Mouse (Mus musculus) heart, adult 8-10 months (tissue): ENCODE measurements around the gene Bbs4. TPM values are rescaled to one million over a fixed set of nuclear protein-coding genes. Genes with fewer than 3 reads are reported as not detected.
"Not testable (repeated sequence)": the region's sequence is repeated elsewhere in the genome, so short reads cannot be mapped to it uniquely, and the experiment has no call there.

Experiments
- DNase-seq: peaks from one replicate; pipeline ENCODE4 v3.0.0; 2022; ENCODE audit warnings: low spot score
- total RNA-seq, 4 experiments: library from RNA; stranded (reverse); gene quantifications; 2 replicates each; pipeline ENCODE4 v1.2.4; 2022

Bbs4 gene
- 1 to 10 TPM; 2.8 to 4.5 (median 3.5) TPM for total RNA-seq

GRCm38 (mm10) chr9:59353253-59353639 is at the start of gene Bbs4:
Bbs4 (minus strand) TSS chr9:59353508.
- DNase-seq, result peak; percentile 94

- DNase-seq, result peak; percentile 26
These were observed 35.8 kb upstream of the Bbs4 start for GRCm38 (mm10) chr9:59389086-59389485.

GRCm38 (mm10) chr9:59388311-59388710 is 35.0 kb upstream of the Bbs4 start:
- no peak for DNase-seq

- no peak for DNase-seq
These were observed 34.2 kb upstream of the Bbs4 start for GRCm38 (mm10) chr9:59387461-59387860.

- DNase-seq, result no peak
These were observed 22.3 kb upstream of the Bbs4 start for GRCm38 (mm10) chr9:59375626-59376025.

- no peak for DNase-seq
These were observed 16.3 kb upstream of the Bbs4 start for GRCm38 (mm10) chr9:59369646-59370045.

GRCm38 (mm10) chr9:59369220-59369619 is 15.9 kb upstream of the Bbs4 start:
- no peak for DNase-seq

- DNase-seq, result not testable (repeated sequence)
These were observed 7.2 kb upstream of the Bbs4 start for GRCm38 (mm10) chr9:59360487-59360886.

GRCm38 (mm10) chr9:59358041-59358440 is 4.7 kb upstream of the Bbs4 start:
- DNase-seq, result not testable (repeated sequence)

- DNase-seq, result no peak
These were observed 589 bp downstream of the Bbs4 start for GRCm38 (mm10) chr9:59352586-59353252.

- DNase-seq, result no peak
These were observed 7.1 kb downstream of the Bbs4 start for GRCm38 (mm10) chr9:59346176-59346575.

- DNase-seq, result no peak
These were observed 13.3 kb downstream of the Bbs4 start for GRCm38 (mm10) chr9:59340002-59340401.

- DNase-seq, result no peak
These were observed 14.2 kb downstream of the Bbs4 start for GRCm38 (mm10) chr9:59339107-59339506.

GRCm38 (mm10) chr9:59338411-59338810 is 14.9 kb downstream of the Bbs4 start:
- no peak for DNase-seq

GRCm38 (mm10) chr9:59337889-59338288 is 15.4 kb downstream of the Bbs4 start:
- DNase-seq, result no peak

- DNase-seq, result no peak
These were observed 16.8 kb downstream of the Bbs4 start for GRCm38 (mm10) chr9:59336539-59336938.

GRCm38 (mm10) chr9:59330055-59330454 is 23.3 kb downstream of the Bbs4 start:
- DNase-seq, result no peak

- no peak for DNase-seq
These were observed 29.0 kb downstream of the Bbs4 start for GRCm38 (mm10) chr9:59324351-59324750.

- DNase-seq, result no peak
These were observed 37.1 kb downstream of the Bbs4 start for GRCm38 (mm10) chr9:59316206-59316605.

GRCm38 (mm10) chr9:59311284-59311670 is 42.0 kb downstream of the Bbs4 start:
- DNase-seq, result no peak

- no peak for DNase-seq
These were observed 42.6 kb downstream of the Bbs4 start for GRCm38 (mm10) chr9:59310582-59311283.

- no peak for DNase-seq
These were observed 45.4 kb downstream of the Bbs4 start for GRCm38 (mm10) chr9:59307890-59308289.

GRCm38 (mm10) chr9:59296419-59296818 is 56.9 kb downstream of the Bbs4 start:
- no peak for DNase-seq
